Mouse (Mus musculus) embryonic fibroblast, embryonic 13.5 days (primary cell): ENCODE results near the gene Lpcat3.

Experiments used
- CTCF ChIP-seq: IDR thresholded peaks from 2 replicates; pipeline ENCODE4 v1.5.1; 2011; ENCODE audit warnings: mild to moderate bottlenecking, control low read depth, low read length, moderate library complexity, borderline replicate concordance; ENCODE audit not compliant: insufficient read depth
- POLR2A ChIP-seq: IDR thresholded peaks from 2 replicates; pipeline ENCODE4 v1.6.1; 2011; ENCODE audit warnings: low read depth, mild to moderate bottlenecking, control low read depth, low read length, moderate library complexity

DNA sequence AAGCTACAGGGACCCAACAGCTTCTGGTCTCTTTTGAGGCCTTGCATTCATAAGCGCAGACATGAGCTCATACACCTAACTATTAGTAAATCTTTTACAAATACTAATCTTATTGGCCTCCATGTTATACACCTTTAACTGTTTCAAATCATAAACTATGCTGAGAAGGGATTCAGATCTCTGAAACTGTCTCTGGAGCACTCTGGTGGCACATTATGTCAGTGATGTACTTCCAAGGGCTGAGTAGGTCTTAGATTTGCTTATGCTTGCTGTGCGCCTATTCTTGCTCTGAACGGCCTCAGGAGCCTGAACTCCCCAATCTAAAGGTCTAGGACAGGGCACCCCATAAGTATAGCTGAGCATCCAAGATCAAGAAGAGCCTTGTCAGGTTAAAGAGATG, 79.0 kb downstream of the Lpcat3 start:
- TF ChIP-seq CTCF (no peak), POLR2A (no peak)
